Mouse (Mus musculus) midbrain, embryonic 13.5 days (tissue): ENCODE measurements at regions not wholly inside any gene's neighbourhood (a gene's known extent, or its start where the extent isn't known, plus 50 kb on each side); places are given as distances from the start of the nearest gene placed in this dataset.

Source experiments
- ATAC-seq: fragments of 200-750 bp; cut with Nextera tagmentation; 2 replicates; pipeline ENCODE4 v1.8.0; 2017; ENCODE audit warnings: mild to moderate bottlenecking, moderate TSS enrichment, moderate library complexity
- H3K27ac ChIP-seq: fragments of 300-500 bp; sonication (generic); 2 replicates; pipeline ENCODE4 v1.5.1; 2015; ENCODE audit warnings: inconsistent platforms, mild to moderate bottlenecking, moderate library complexity
- H3K27me3 ChIP-seq: fragments of 300-500 bp; sonication (generic); 2 replicates; pipeline ENCODE4 v1.6.1; 2015; ENCODE audit warnings: mild to moderate bottlenecking, inconsistent platforms
- H3K36me3 ChIP-seq: fragments of 300-500 bp; sonication (generic); 2 replicates; pipeline ENCODE4 v1.6.1; 2015; ENCODE audit warnings: mild to moderate bottlenecking, inconsistent platforms
- H3K4me1 ChIP-seq: fragments of 300-500 bp; sonication (generic); replicated peaks from 2 replicates; pipeline ENCODE4 v1.6.1; 2015; ENCODE audit warnings: inconsistent platforms
- H3K4me2 ChIP-seq: fragments of 300-500 bp; sonication (generic); replicated peaks from 2 replicates; pipeline ENCODE4 v1.6.1; 2015; ENCODE audit warnings: moderate library complexity, mild to moderate bottlenecking, inconsistent platforms
- H3K4me3 ChIP-seq: fragments of 300-500 bp; sonication (generic); replicated peaks from 2 replicates; pipeline ENCODE4 v1.5.1; 2015; ENCODE audit warnings: mild to moderate bottlenecking, inconsistent platforms
- H3K9ac ChIP-seq: fragments of 300-500 bp; sonication (generic); replicated peaks from 2 replicates; pipeline ENCODE4 v1.6.1; 2015; ENCODE audit warnings: mild to moderate bottlenecking, inconsistent platforms
- H3K9me3 ChIP-seq: fragments of 300-500 bp; sonication (generic); 2 replicates; pipeline ENCODE4 v1.6.1; 2016; ENCODE audit warnings: mild to moderate bottlenecking, inconsistent platforms
- WGBS: fragments of 180-500 bp; shearing (Covaris S2); methylation state at CpG from one replicate; pipeline ENCODE4 v1.1.7; 2015; 5-methylcytosine and 5-hydroxymethylcytosine counted together

GRCm38 (mm10) chr16:29027856-29028255 lies 98.4 kb upstream of the Mb21d2 start:
- Histone ChIP-seq H3K27me3 (no peaks in the 10 kb centered on the region), H3K4me1 (peaks cover 6% of the 10 kb centered on the region; the same call in 1 of the 2 replicates), H3K9me3 (no peaks in the 10 kb centered on the region)

GRCm38 (mm10) chr16:29001249-29001648 lies 71.8 kb upstream of the Mb21d2 start:
- 0 out of 2 replicates have a peak, but pooled peaks have one; percentile 40 for ATAC-seq
- WGBS, result 72% methylated on average over 9 of the region's 9 CpGs
- no peak overlapping the region for H3K4me3 ChIP-seq
- no peaks in the 10 kb centered on the region for H3K9me3 ChIP-seq
- no peaks in the 10 kb centered on the region for H3K27me3 ChIP-seq
- H3K27ac ChIP-seq, result no peak overlapping the region
- no peaks in the 10 kb centered on the region for H3K36me3 ChIP-seq
- H3K9ac ChIP-seq, result no peak overlapping the region
- H3K4me2 ChIP-seq, result no peak overlapping the region
- H3K4me1 ChIP-seq, result no peaks in the 10 kb centered on the region

More at GRCm38 (mm10) chr16:29027856-29028255, 98.4 kb upstream of the Mb21d2 start:
- Histone ChIP-seq H3K27ac (no peak overlapping the region), H3K4me3 (no peak overlapping the region), H3K36me3 (no peaks in the 10 kb centered on the region), H3K4me2 (no peak overlapping the region), H3K9ac (no peak overlapping the region)
- 92% methylated on average over 11 of the region's 11 CpGs for WGBS
- ATAC-seq, result no peak

DNA sequence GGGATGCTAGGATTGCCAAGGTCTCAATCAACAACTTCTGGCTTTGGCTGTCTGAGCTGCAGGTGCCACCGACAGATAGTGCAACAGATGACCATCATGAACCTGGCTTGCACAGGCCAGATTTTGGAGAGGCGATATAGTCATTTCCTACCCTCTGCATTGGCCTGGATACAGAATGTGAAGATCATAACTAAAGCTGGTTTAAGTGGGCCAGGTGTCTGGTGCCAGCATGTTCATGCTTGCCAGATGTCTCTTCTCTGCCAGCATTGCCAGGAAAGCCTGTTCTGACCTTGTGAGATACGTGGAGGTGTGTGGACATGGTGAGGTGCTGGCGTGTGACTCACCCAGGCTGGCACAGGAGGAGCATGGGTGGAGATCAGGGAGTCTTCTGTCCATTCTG lies 70.2 kb upstream of the Mb21d2 start:
- Histone ChIP-seq H3K4me1 (no peaks in the 10 kb centered on the region), H3K9me3 (no peaks in the 10 kb centered on the region), H3K4me2 (no peak overlapping the region), H3K27me3 (no peaks in the 10 kb centered on the region), H3K36me3 (no peaks in the 10 kb centered on the region), H3K4me3 (no peak overlapping the region), H3K9ac (no peak overlapping the region), H3K27ac (no peak overlapping the region)
- ATAC-seq, result no peak
- WGBS, result 93% methylated on average over 4 of the region's 4 CpGs

DNA sequence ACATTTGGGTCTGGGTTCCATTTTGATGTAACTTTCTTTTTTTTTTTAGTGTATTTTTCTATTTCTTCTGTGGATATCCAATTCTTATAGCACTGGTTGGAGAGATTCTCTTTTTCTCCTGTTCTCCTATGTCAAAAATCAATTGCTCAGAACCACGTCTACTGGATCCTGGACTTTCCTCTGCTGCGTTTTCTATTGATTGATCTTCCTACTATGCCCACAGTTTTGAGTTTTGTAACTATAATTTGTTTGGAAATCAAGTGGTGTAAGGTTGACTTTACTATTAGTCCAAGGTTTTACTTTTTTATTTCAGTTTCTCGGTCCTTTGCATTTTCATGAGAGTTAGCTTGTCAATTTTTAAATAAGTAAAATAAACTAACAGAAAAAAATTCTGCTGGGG lies 67.2 kb upstream of the Mb21d2 start:
- Histone ChIP-seq H3K27ac (no peak overlapping the region), H3K36me3 (no peaks in the 10 kb centered on the region), H3K4me3 (no peak overlapping the region), H3K4me2 (no peak overlapping the region), H3K27me3 (no peaks in the 10 kb centered on the region), H3K9ac (no peak overlapping the region), H3K4me1 (no peaks in the 10 kb centered on the region), H3K9me3 (peaks cover 3% of the 10 kb centered on the region; the same call in 1 of the 2 replicates)
- no peak for ATAC-seq
- WGBS, result 94% methylated on average over 3 of the region's 3 CpGs

- H3K9me3 ChIP-seq, result peaks cover 3% of the 10 kb centered on the region; the same call in 1 of the 2 replicates
- no peak overlapping the region for H3K4me3 ChIP-seq
- H3K36me3 ChIP-seq, result no peaks in the 10 kb centered on the region
- ATAC-seq, result no peak
- no peak overlapping the region for H3K9ac ChIP-seq
- H3K4me2 ChIP-seq, result no peak overlapping the region
- 95% methylated on average over 3 of the region's 3 CpGs for WGBS
- no peak overlapping the region for H3K27ac ChIP-seq
- no peaks in the 10 kb centered on the region for H3K4me1 ChIP-seq
- H3K27me3 ChIP-seq, result no peaks in the 10 kb centered on the region
Measured at GRCm38 (mm10) chr16:28990666-28991065, 61.2 kb upstream of the Mb21d2 start.

DNA sequence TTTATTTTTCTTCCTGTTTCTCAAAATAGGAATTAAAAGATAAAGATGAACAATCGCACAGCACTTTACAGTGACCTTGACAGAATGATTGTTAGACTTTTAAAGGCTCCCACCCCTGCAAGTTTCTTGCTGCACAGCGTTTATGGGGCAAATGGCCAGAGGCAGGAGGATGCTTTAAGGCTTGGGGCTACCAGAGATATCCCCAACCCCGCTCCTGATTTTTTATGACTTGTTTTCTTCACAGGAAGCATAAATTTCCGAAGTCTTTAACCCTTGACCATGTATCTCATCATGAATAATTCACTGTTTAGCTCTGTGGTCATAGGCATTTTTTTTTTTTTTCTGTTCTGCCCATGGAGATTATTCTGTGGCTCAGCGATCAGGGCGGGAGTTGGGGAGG lies 55.5 kb upstream of the Mb21d2 start:
- H3K9ac ChIP-seq, result no peak overlapping the region
- 47% methylated on average over 6 of the region's 6 CpGs for WGBS
- H3K27ac ChIP-seq, result no peak overlapping the region
- no peaks in the 10 kb centered on the region for H3K36me3 ChIP-seq
- H3K4me3 ChIP-seq, result no peak overlapping the region
- H3K4me1 ChIP-seq, result peaks cover 5% of the 10 kb centered on the region; the same call in 1 of the 2 replicates
- no peak for ATAC-seq
- H3K4me2 ChIP-seq, result no peak overlapping the region
- H3K27me3 ChIP-seq, result no peaks in the 10 kb centered on the region
- no peaks in the 10 kb centered on the region for H3K9me3 ChIP-seq

DNA sequence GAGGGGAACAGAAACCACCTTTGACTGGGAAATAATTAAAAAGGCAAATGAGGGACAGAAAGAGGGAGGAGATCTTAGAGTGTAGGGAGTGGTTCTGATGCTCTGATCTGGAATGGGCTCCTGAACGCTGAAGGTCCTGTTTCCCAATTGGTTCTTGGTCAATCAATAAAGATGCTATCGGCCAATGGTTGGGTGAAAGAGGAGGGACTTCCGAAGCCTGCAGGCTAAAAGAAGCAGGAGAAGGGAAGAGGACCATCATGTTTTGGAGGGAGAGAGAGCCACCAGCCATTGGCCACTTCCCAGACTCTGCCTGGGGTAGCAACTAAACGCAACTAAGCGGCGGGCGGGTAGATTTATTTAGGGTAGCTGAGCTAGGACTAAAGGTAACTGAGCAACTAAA lies 53.4 kb upstream of the Mb21d2 start:
- Histone ChIP-seq H3K4me3 (no peak overlapping the region), H3K4me2 (no peak overlapping the region)
- 80% methylated on average over 7 of the region's 7 CpGs for whole genome bisulfite sequencing

More for the DNA sequence above, 53.4 kb upstream of the Mb21d2 start:
- no peaks in the 10 kb centered on the region for H3K36me3 ChIP-seq
- H3K4me1 ChIP-seq, result peaks cover 5% of the 10 kb centered on the region; the same call in 1 of the 2 replicates
- no peaks in the 10 kb centered on the region for H3K9me3 ChIP-seq
- H3K27me3 ChIP-seq, result no peaks in the 10 kb centered on the region
- ATAC-seq, result no peak
- no peak overlapping the region for H3K9ac ChIP-seq
- no peak overlapping the region for H3K27ac ChIP-seq
